Mouse (Mus musculus) limb, embryonic 11.5 days (tissue): Measurements from ENCODE around the gene Wnt4. TPM values are rescaled to one million over a fixed set of nuclear protein-coding genes. Genes with fewer than 3 reads are reported as not detected.
A peak's percentile ranks its signal among the peaks of the same experiment; 100 is the strongest.

Source experiments
- ATAC-seq: fragments of 200-750 bp; cut with Nextera tagmentation; 2 replicates; pipeline ENCODE4 v1.8.0; 2017; ENCODE audit warnings: low read depth; ENCODE audit not compliant: insufficient number of reproducible peaks, low FRiP score, low TSS enrichment
- DNase-seq: peaks from one replicate; pipeline ENCODE4 v3.0.0-alpha.2; 2015; ENCODE audit warnings: low spot score
- H3K27ac ChIP-seq: fragments of 300-500 bp; sonication (generic); replicated peaks from 2 replicates; pipeline ENCODE4 v1.5.1; 2014; ENCODE audit warnings: low read depth, mild to moderate bottlenecking, low read length
- H3K27me3 ChIP-seq: fragments of 300-500 bp; sonication (generic); 2 replicates; pipeline ENCODE4 v1.6.1; 2014; ENCODE audit warnings: mild to moderate bottlenecking, low read length, mixed read lengths; ENCODE audit not compliant: control insufficient read depth, insufficient read depth
- H3K36me3 ChIP-seq: fragments of 300-500 bp; sonication (generic); 2 replicates; pipeline ENCODE4 v1.6.1; 2014; ENCODE audit warnings: mild to moderate bottlenecking, low read length, moderate library complexity, mixed read lengths; ENCODE audit not compliant: control insufficient read depth, insufficient read depth
- H3K4me1 ChIP-seq: fragments of 300-500 bp; sonication (generic); 2 replicates; pipeline ENCODE4 v1.6.1; 2014; ENCODE audit warnings: low read length, mixed read lengths; ENCODE audit not compliant: control insufficient read depth, insufficient read depth
- H3K4me2 ChIP-seq: fragments of 300-500 bp; sonication (generic); 2 replicates; pipeline ENCODE4 v1.6.1; 2014; ENCODE audit warnings: low read depth, mild to moderate bottlenecking, moderate library complexity; ENCODE audit not compliant: severe bottlenecking
- H3K4me3 ChIP-seq: fragments of 300-500 bp; sonication (generic); 2 replicates; pipeline ENCODE4 v1.5.1; 2014; ENCODE audit warnings: low read depth, low read length
- H3K9ac ChIP-seq: fragments of 300-500 bp; sonication (generic); 2 replicates; pipeline ENCODE4 v1.6.1; 2014; ENCODE audit warnings: mild to moderate bottlenecking, low read length
- H3K9me3 ChIP-seq: fragments of 300-500 bp; sonication (generic); 2 replicates; pipeline ENCODE4 v1.6.1; 2016; ENCODE audit warnings: low read length; ENCODE audit not compliant: control insufficient read depth
- WGBS: fragments of 180-500 bp; shearing (Covaris S2); extraction: QIAGEN DNeasy Blood & Tissue Kit; methylation state at CpG from one replicate; pipeline ENCODE4 v1.1.7; 2014; 5-methylcytosine and 5-hydroxymethylcytosine counted together
- polyA plus RNA-seq: library from polyadenylated mRNA; unstranded; fragments of >200 nt; fragmentation: Nextera tagmentation; extraction: Ambion mirVana; gene quantifications from 2 replicates; pipeline ENCODE4 v1.2.1, GENCODE M21; 2014

The Wnt4 gene
- polyA plus RNA-seq, 1 experiment from 2014 or later: 3.5 TPM

GRCm38 (mm10) chr4:137305066-137305465 lies 27.8 kb downstream of the Wnt4 start:
- Histone ChIP-seq H3K9me3 (no peaks in the 10 kb centered on the region), H3K9ac (no peak overlapping the region), H3K27ac (no peak overlapping the region), H3K4me2 (no peak overlapping the region), H3K4me3 (no peak overlapping the region), H3K4me1 (no peaks in the 10 kb centered on the region), H3K36me3 (no peaks in the 10 kb centered on the region), H3K27me3 (no peaks in the 10 kb centered on the region)
- DNase-seq: no peak
- 83% methylated on average over 7 of the region's 7 CpGs for WGBS
- ATAC-seq: no peak

GRCm38 (mm10) chr4:137305831-137306576 lies 28.7 kb downstream of the Wnt4 start:
- no peak overlapping the region for H3K4me3 ChIP-seq
- no peak overlapping the region for H3K4me2 ChIP-seq
- no peaks in the 10 kb centered on the region for H3K4me1 ChIP-seq
- H3K9ac ChIP-seq: no peak overlapping the region
- DNase-seq (no peak), ATAC-seq (no peak)
- H3K27ac ChIP-seq: no peak overlapping the region
- WGBS: 54% methylated on average over 13 of the region's 13 CpGs
- no peaks in the 10 kb centered on the region for H3K36me3 ChIP-seq
- no peaks in the 10 kb centered on the region for H3K9me3 ChIP-seq
- H3K27me3 ChIP-seq: no peaks in the 10 kb centered on the region

GRCm38 (mm10) chr4:137306577-137306888 lies 29.2 kb downstream of the Wnt4 start:
- DNase-seq: no peak
- Histone ChIP-seq H3K27me3 (no peaks in the 10 kb centered on the region), H3K9ac (no peak overlapping the region), H3K27ac (no peak overlapping the region), H3K4me1 (no peaks in the 10 kb centered on the region), H3K36me3 (no peaks in the 10 kb centered on the region), H3K4me2 (no peak overlapping the region), H3K9me3 (no peaks in the 10 kb centered on the region), H3K4me3 (no peak overlapping the region)
- no peak for ATAC-seq
- WGBS: 50% methylated on average over 8 of the region's 8 CpGs

- H3K9ac ChIP-seq: no peak overlapping the region
- no peaks in the 10 kb centered on the region for H3K4me1 ChIP-seq
- DNase-seq: no peak
- no peak for ATAC-seq
- H3K4me3 ChIP-seq: no peak overlapping the region
- no peaks in the 10 kb centered on the region for H3K9me3 ChIP-seq
- 87% methylated on average over 19 of the region's 19 CpGs for WGBS
- no peaks in the 10 kb centered on the region for H3K36me3 ChIP-seq
- H3K4me2 ChIP-seq: no peak overlapping the region
- no peaks in the 10 kb centered on the region for H3K27me3 ChIP-seq
- H3K27ac ChIP-seq: no peak overlapping the region
These were observed 29.9 kb downstream of the Wnt4 start for GRCm38 (mm10) chr4:137306991-137307706.

- no peak overlapping the region for H3K9ac ChIP-seq
- peak; percentile 46 for DNase-seq
- H3K4me1 ChIP-seq: no peaks in the 10 kb centered on the region
- no peak overlapping the region for H3K4me3 ChIP-seq
- H3K27me3 ChIP-seq: no peaks in the 10 kb centered on the region
- ATAC-seq: no peak
- H3K4me2 ChIP-seq: no peak overlapping the region
- H3K36me3 ChIP-seq: no peaks in the 10 kb centered on the region
- WGBS: 63% methylated on average over 5 of the region's 5 CpGs
- H3K27ac ChIP-seq: no peak overlapping the region
- H3K9me3 ChIP-seq: no peaks in the 10 kb centered on the region
These were observed 31.1 kb downstream of the Wnt4 start for GRCm38 (mm10) chr4:137308377-137308776.

- WGBS: 57% methylated on average over 2 of the region's 2 CpGs
- no peak overlapping the region for H3K27ac ChIP-seq
- peaks cover 3% of the 10 kb centered on the region; the same call in 1 of the 2 replicates for H3K36me3 ChIP-seq
These were observed 36.2 kb downstream of the Wnt4 start for GRCm38 (mm10) chr4:137313511-137313910.

GRCm38 (mm10) chr4:137314561-137314960 lies 37.3 kb downstream of the Wnt4 start:
- Histone ChIP-seq H3K27ac (no peak overlapping the region), H3K9me3 (no peaks in the 10 kb centered on the region), H3K36me3 (peaks cover 5% of the 10 kb centered on the region; the same call in 1 of the 2 replicates), H3K4me1 (no peaks in the 10 kb centered on the region), H3K4me2 (no peak overlapping the region), H3K4me3 (no peak overlapping the region), H3K9ac (no peak overlapping the region), H3K27me3 (no peaks in the 10 kb centered on the region)
- no peak for DNase-seq
- WGBS: 27% methylated on average over 6 of the region's 6 CpGs
- no peak for ATAC-seq

More at GRCm38 (mm10) chr4:137313511-137313910, 36.2 kb downstream of the Wnt4 start:
- DNase-seq: no peak
- Histone ChIP-seq H3K4me3 (no peak overlapping the region), H3K4me1 (no peaks in the 10 kb centered on the region), H3K9ac (no peak overlapping the region), H3K27me3 (no peaks in the 10 kb centered on the region), H3K9me3 (no peaks in the 10 kb centered on the region), H3K4me2 (no peak overlapping the region)
- no peak for ATAC-seq

GRCm38 (mm10) chr4:137315061-137315460 lies 37.8 kb downstream of the Wnt4 start:
- ATAC-seq: no peak
- no peak overlapping the region for H3K27ac ChIP-seq
- 88% methylated on average over 2 of the region's 2 CpGs for WGBS

More at GRCm38 (mm10) chr4:137315061-137315460, 37.8 kb downstream of the Wnt4 start:
- no peak overlapping the region for H3K4me3 ChIP-seq
- H3K27me3 ChIP-seq: no peaks in the 10 kb centered on the region
- no peaks in the 10 kb centered on the region for H3K9me3 ChIP-seq
- no peak overlapping the region for H3K9ac ChIP-seq
- H3K4me1 ChIP-seq: no peaks in the 10 kb centered on the region
- DNase-seq: no peak
- peaks cover 5% of the 10 kb centered on the region; the same call in 1 of the 2 replicates for H3K36me3 ChIP-seq
- no peak overlapping the region for H3K4me2 ChIP-seq
